Mouse (Mus musculus) neural tube, embryonic 13.5 days (tissue): ENCODE results near the gene Ankrd52. TPM values are rescaled to one million over a fixed set of nuclear protein-coding genes. Genes with fewer than 3 reads are reported as not detected.
"Not testable (repeated sequence)": the region's sequence is repeated elsewhere in the genome, so short reads cannot be mapped to it uniquely, and the experiment has no call there.

Experiments
- ATAC-seq: fragments of 200-750 bp; cut with Nextera tagmentation; 2 replicates; pipeline ENCODE4 v1.8.0; 2017; ENCODE audit warnings: low read depth, mild to moderate bottlenecking, moderate TSS enrichment, moderate library complexity
- H3K27ac ChIP-seq: fragments of 300-500 bp; sonication (generic); replicated peaks from 2 replicates; pipeline ENCODE4 v1.5.1; 2015; ENCODE audit warnings: moderate library complexity, mild to moderate bottlenecking, inconsistent platforms
- H3K27me3 ChIP-seq: fragments of 300-500 bp; sonication (generic); 2 replicates; pipeline ENCODE4 v1.6.1; 2015; ENCODE audit warnings: mild to moderate bottlenecking, inconsistent platforms
- H3K36me3 ChIP-seq: fragments of 300-500 bp; sonication (generic); 2 replicates; pipeline ENCODE4 v1.6.1; 2015; ENCODE audit warnings: mild to moderate bottlenecking, inconsistent platforms
- H3K4me1 ChIP-seq: fragments of 300-500 bp; sonication (generic); replicated peaks from 2 replicates; pipeline ENCODE4 v1.6.1; 2015; ENCODE audit warnings: inconsistent platforms
- H3K4me2 ChIP-seq: fragments of 300-500 bp; sonication (generic); 2 replicates; pipeline ENCODE4 v1.6.1; 2015; ENCODE audit warnings: inconsistent platforms, mild to moderate bottlenecking, moderate library complexity
- H3K4me3 ChIP-seq: fragments of 300-500 bp; sonication (generic); 2 replicates; pipeline ENCODE4 v1.5.1; 2015; ENCODE audit warnings: mild to moderate bottlenecking, inconsistent platforms
- H3K9ac ChIP-seq: fragments of 300-500 bp; sonication (generic); 2 replicates; pipeline ENCODE4 v1.6.1; 2015; ENCODE audit warnings: moderate library complexity, mild to moderate bottlenecking, inconsistent platforms
- H3K9me3 ChIP-seq: fragments of 300-500 bp; sonication (generic); 2 replicates; pipeline ENCODE4 v1.6.1; 2016; ENCODE audit warnings: inconsistent platforms
- WGBS: fragments of 180-500 bp; shearing (Covaris S2); methylation state at CpG from one replicate; pipeline ENCODE4 v1.1.7; 2015; 5-methylcytosine and 5-hydroxymethylcytosine counted together
- polyA plus RNA-seq: library from polyadenylated mRNA; unstranded; fragments of >200 nt; fragmentation: Nextera tagmentation; extraction: Ambion mirVana; gene quantifications from 2 replicates; pipeline ENCODE4 v1.2.1, GENCODE M21; 2015

The Ankrd52 gene
- polyA plus RNA-seq = 9.5 and 12.1 TPM in 2 replicates

- ATAC-seq = peak; percentile 92
- Histone ChIP-seq H3K27me3 (no peaks in the 10 kb centered on the region), H3K4me3 (peak within 1 kb of the TSS; percentile 96), H3K9ac (peak within 1 kb of the TSS; percentile 100), H3K9me3 (no peaks in the 10 kb centered on the region), H3K27ac (peak within 1 kb of the TSS; percentile 98), H3K4me2 (peak within 1 kb of the TSS; percentile 79), H3K36me3 (peaks cover 34% of the 10 kb centered on the region), H3K4me1 (peaks cover 27% of the 10 kb centered on the region)
- under 1% methylated on average over 64 of the region's 73 CpGs for WGBS
Measured at GRCm38 (mm10) chr10:128376455-128377211, at the start of gene Ankrd52. Gene Ankrd52, plus strand, starts transcription at chr10:128377115.

- no peak for ATAC-seq
- 85% methylated on average over 10 of the region's 10 CpGs for WGBS
- peaks cover 43% of the 10 kb centered on the region for H3K36me3 ChIP-seq
Measured at GRCm38 (mm10) chr10:128327610-128328009, 49.3 kb upstream of the Ankrd52 start.

GRCm38 (mm10) chr10:128332358-128333249 lies 44.3 kb upstream of the Ankrd52 start:
- H3K4me2 ChIP-seq, H3K4me3 ChIP-seq, H3K9me3 ChIP-seq, H3K27ac ChIP-seq, H3K9ac ChIP-seq, H3K27me3 ChIP-seq, H3K4me1 ChIP-seq, ATAC-seq: not testable (repeated sequence)
- WGBS = 78% methylated on average over 6 of the region's 6 CpGs
- H3K36me3 ChIP-seq = peaks cover 17% of the 10 kb centered on the region

More at GRCm38 (mm10) chr10:128327610-128328009, 49.3 kb upstream of the Ankrd52 start:
- no peak overlapping the region for H3K4me3 ChIP-seq
- H3K9me3 ChIP-seq = no peaks in the 10 kb centered on the region
- H3K4me2 ChIP-seq = no peak overlapping the region
- no peak overlapping the region for H3K27ac ChIP-seq
- no peaks in the 10 kb centered on the region for H3K27me3 ChIP-seq
- H3K4me1 ChIP-seq = peaks cover 16% of the 10 kb centered on the region
- H3K9ac ChIP-seq = no peak overlapping the region

GRCm38 (mm10) chr10:128335582-128335981 lies 41.3 kb upstream of the Ankrd52 start:
- no peak overlapping the region for H3K9ac ChIP-seq
- peaks cover 30% of the 10 kb centered on the region for H3K4me1 ChIP-seq
- H3K4me3 ChIP-seq = no peak overlapping the region
- no peak overlapping the region for H3K27ac ChIP-seq
- 4% methylated on average over 4 of the region's 4 CpGs for WGBS
- H3K27me3 ChIP-seq = no peaks in the 10 kb centered on the region
- ATAC-seq = no peak
- no peak overlapping the region for H3K4me2 ChIP-seq
- H3K36me3 ChIP-seq = peaks cover 6% of the 10 kb centered on the region; the same call in 1 of the 2 replicates
- H3K9me3 ChIP-seq = no peaks in the 10 kb centered on the region

- H3K9me3 ChIP-seq = no peaks in the 10 kb centered on the region
- no peak overlapping the region for H3K9ac ChIP-seq
- no peak overlapping the region for H3K4me2 ChIP-seq
- H3K4me3 ChIP-seq = no peak overlapping the region
- peaks cover 6% of the 10 kb centered on the region; the same call in 1 of the 2 replicates for H3K36me3 ChIP-seq
- no peak overlapping the region for H3K27ac ChIP-seq
- no peak for ATAC-seq
- WGBS = 97% methylated on average over 3 of the region's 3 CpGs
- no peaks in the 10 kb centered on the region for H3K27me3 ChIP-seq
- H3K4me1 ChIP-seq = peaks cover 32% of the 10 kb centered on the region
Measured at GRCm38 (mm10) chr10:128336195-128336594, 40.7 kb upstream of the Ankrd52 start.

- Histone ChIP-seq H3K27me3 (no peaks in the 10 kb centered on the region), H3K27ac (0 out of 2 replicates have a peak overlapping the region, but pooled peaks have one; percentile 39), H3K4me3 (peak overlapping the region; percentile 78; the same call in 1 of the 2 replicates), H3K4me2 (peak overlapping the region; percentile 59), H3K9me3 (no peaks in the 10 kb centered on the region), H3K9ac (no peak overlapping the region), H3K36me3 (peaks cover 6% of the 10 kb centered on the region; the same call in 1 of the 2 replicates), H3K4me1 (peaks cover 32% of the 10 kb centered on the region)
- ATAC-seq = no peak
- WGBS = 90% methylated on average over 3 of the region's 3 CpGs
Measured at GRCm38 (mm10) chr10:128336597-128336996, 40.3 kb upstream of the Ankrd52 start.

GRCm38 (mm10) chr10:128337306-128338181 lies 39.4 kb upstream of the Ankrd52 start, which contains the start of gene Cs:
Gene Cs, plus strand, starts transcription at chr10:128337734.
- no peaks in the 10 kb centered on the region for H3K27me3 ChIP-seq
- under 1% methylated on average over 61 of the region's 61 CpGs for WGBS
- peak; percentile 98 for ATAC-seq
- peaks cover 6% of the 10 kb centered on the region; the same call in 1 of the 2 replicates for H3K36me3 ChIP-seq
- H3K4me3 ChIP-seq = peak within 1 kb of the TSS; percentile 78
- peak within 1 kb of the TSS; percentile 96 for H3K4me2 ChIP-seq
- H3K4me1 ChIP-seq = peaks cover 32% of the 10 kb centered on the region
- H3K9ac ChIP-seq = peak within 1 kb of the TSS; percentile 92
- H3K9me3 ChIP-seq = no peaks in the 10 kb centered on the region
- H3K27ac ChIP-seq = peak within 1 kb of the TSS; percentile 94

- Histone ChIP-seq H3K27ac (peak overlapping the region; percentile 94), H3K27me3 (no peaks in the 10 kb centered on the region), H3K4me2 (peak overlapping the region; percentile 96), H3K4me3 (peak overlapping the region; percentile 78), H3K9ac (peak overlapping the region; percentile 92), H3K4me1 (peaks cover 35% of the 10 kb centered on the region), H3K36me3 (peaks cover 6% of the 10 kb centered on the region; the same call in 1 of the 2 replicates), H3K9me3 (no peaks in the 10 kb centered on the region)
- ATAC-seq = 0 out of 2 replicates have a peak, but pooled peaks have one; percentile 0
- WGBS = 23% methylated on average over 5 of the region's 5 CpGs
Measured at GRCm38 (mm10) chr10:128338415-128338814, 38.5 kb upstream of the Ankrd52 start.

GRCm38 (mm10) chr10:128338948-128339347 lies 38.0 kb upstream of the Ankrd52 start:
- no peak for ATAC-seq
- no peaks in the 10 kb centered on the region for H3K9me3 ChIP-seq
- H3K36me3 ChIP-seq = peaks cover 6% of the 10 kb centered on the region; the same call in 1 of the 2 replicates
- peak overlapping the region; percentile 96 for H3K4me2 ChIP-seq
- WGBS = 78% methylated on average over 2 of the region's 2 CpGs
- H3K27me3 ChIP-seq = no peaks in the 10 kb centered on the region
- peaks cover 40% of the 10 kb centered on the region for H3K4me1 ChIP-seq
- H3K9ac ChIP-seq = peak overlapping the region; percentile 92
- H3K27ac ChIP-seq = no peak overlapping the region
- H3K4me3 ChIP-seq = peak overlapping the region; percentile 78

- Histone ChIP-seq H3K27ac (no peak overlapping the region), H3K36me3 (peaks cover 6% of the 10 kb centered on the region; the same call in 1 of the 2 replicates), H3K9ac (no peak overlapping the region), H3K4me1 (peaks cover 49% of the 10 kb centered on the region), H3K4me2 (no peak overlapping the region), H3K9me3 (no peaks in the 10 kb centered on the region), H3K27me3 (no peaks in the 10 kb centered on the region), H3K4me3 (no peak overlapping the region)
- 85% methylated on average over 2 of the region's 2 CpGs for WGBS
- no peak for ATAC-seq
Measured at GRCm38 (mm10) chr10:128340257-128340656, 36.7 kb upstream of the Ankrd52 start.

GRCm38 (mm10) chr10:128343436-128343835 lies 33.5 kb upstream of the Ankrd52 start:
- Histone ChIP-seq H3K27me3 (no peaks in the 10 kb centered on the region), H3K27ac (no peak overlapping the region), H3K36me3 (peaks cover 6% of the 10 kb centered on the region; the same call in 1 of the 2 replicates), H3K4me2 (no peak overlapping the region), H3K4me1 (peaks cover 39% of the 10 kb centered on the region), H3K4me3 (no peak overlapping the region), H3K9me3 (no peaks in the 10 kb centered on the region), H3K9ac (no peak overlapping the region)
- 82% methylated on average over 1 of the region's 1 CpGs for WGBS
- ATAC-seq = no peak
